Mouse (Mus musculus) hindbrain, embryonic 10.5 days (tissue): ENCODE measurements around the gene Prmt7. TPM values are rescaled to one million over a fixed set of nuclear protein-coding genes. Genes with fewer than 3 reads are reported as not detected.

ENCODE experiments used
- DNase-seq: peaks from one replicate; pipeline ENCODE4 v3.0.0-alpha.2; 2017; ENCODE audit warnings: low spot score
- H3K27ac ChIP-seq: fragments of 300-500 bp; sonication (generic); 2 replicates; pipeline ENCODE4 v1.5.1; 2016; ENCODE audit warnings: mild to moderate bottlenecking, moderate library complexity
- H3K27me3 ChIP-seq: fragments of 300-500 bp; sonication (generic); 2 replicates; pipeline ENCODE4 v1.6.1; 2016; ENCODE audit warnings: mild to moderate bottlenecking; ENCODE audit not compliant: poor library complexity, insufficient read depth, severe bottlenecking
- H3K36me3 ChIP-seq: fragments of 300-500 bp; sonication (generic); 2 replicates; pipeline ENCODE4 v1.6.1; 2016; ENCODE audit warnings: mild to moderate bottlenecking, moderate library complexity
- H3K4me1 ChIP-seq: fragments of 300-500 bp; sonication (generic); replicated peaks from 2 replicates; pipeline ENCODE4 v1.6.1; 2016; ENCODE audit warnings: mild to moderate bottlenecking
- H3K4me3 ChIP-seq: fragments of 300-500 bp; sonication (generic); 2 replicates; pipeline ENCODE4 v1.5.1; 2016; ENCODE audit warnings: mild to moderate bottlenecking, moderate library complexity
- H3K9me3 ChIP-seq: fragments of 300-500 bp; sonication (generic); 2 replicates; pipeline ENCODE4 v1.6.1; 2016; ENCODE audit warnings: mild to moderate bottlenecking, moderate library complexity
- WGBS: fragments of 180-500 bp; shearing (Covaris S2); methylation state at CpG from one replicate; pipeline ENCODE4 v1.1.7; 2016; 5-methylcytosine and 5-hydroxymethylcytosine counted together
- polyA plus RNA-seq: library from polyadenylated mRNA; unstranded; fragments of >200 nt; fragmentation: Nextera tagmentation; extraction: Ambion mirVana; gene quantifications from 2 replicates; pipeline ENCODE4 v1.2.1, GENCODE M21; 2016

Prmt7 gene
- 71.1 and 73.6 TPM in 2 replicates for polyA plus RNA-seq

GRCm38 (mm10) chr8:106210821-106211345, at the start of gene Prmt7, which contains the start of gene Slc7a6os:
TSS of gene Prmt7 (plus strand) at chr8:106210936.
TSS of gene Slc7a6os (minus strand) at chr8:106210935.
- WGBS, result under 1% methylated on average over 52 of the region's 52 CpGs

GRCm38 (mm10) chr8:106163251-106163650, 47.5 kb upstream of the Prmt7 start:
- 92% methylated on average over 9 of the region's 9 CpGs for WGBS
- H3K4me3 ChIP-seq, result no peak overlapping the region
- no peaks in the 10 kb centered on the region for H3K27me3 ChIP-seq
- no peak for DNase-seq
- H3K27ac ChIP-seq, result no peak overlapping the region
- peaks cover 58% of the 10 kb centered on the region for H3K36me3 ChIP-seq
- H3K9me3 ChIP-seq, result no peaks in the 10 kb centered on the region
- no peaks in the 10 kb centered on the region; the same call in 1 of the 2 replicates for H3K4me1 ChIP-seq

More at GRCm38 (mm10) chr8:106210821-106211345, at the start of gene Prmt7, which contains the start of gene Slc7a6os:
- peak; percentile 93 for DNase-seq
- no peaks in the 10 kb centered on the region for H3K9me3 ChIP-seq
- peaks cover 24% of the 10 kb centered on the region for H3K4me1 ChIP-seq
- peaks cover 65% of the 10 kb centered on the region for H3K36me3 ChIP-seq
- peak within 1 kb of the TSS; percentile 96 for H3K4me3 ChIP-seq
- H3K27me3 ChIP-seq, result no peaks in the 10 kb centered on the region
- peak within 1 kb of the TSS; percentile 95 for H3K27ac ChIP-seq

DNA sequence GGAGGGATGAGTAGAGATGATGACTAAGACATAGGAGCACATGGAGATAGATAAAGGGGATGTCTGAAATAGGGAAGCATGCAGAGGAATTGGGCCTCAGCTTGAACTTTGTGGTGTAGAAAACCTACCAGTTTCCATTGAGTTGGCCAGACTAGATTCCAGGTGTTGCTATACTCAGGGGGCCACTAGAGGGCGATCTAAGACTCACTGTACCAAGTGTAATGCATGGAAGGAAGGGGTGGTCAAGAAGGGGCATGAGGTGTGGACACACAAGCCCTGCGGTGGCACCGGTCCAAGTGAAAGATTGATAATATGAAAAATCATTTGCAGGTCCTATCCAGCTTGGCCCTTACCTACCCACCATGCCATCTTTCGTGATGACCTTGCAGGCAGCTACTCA, 45.3 kb upstream of the Prmt7 start:
- Histone ChIP-seq H3K4me1 (peaks cover 14% of the 10 kb centered on the region), H3K27ac (no peak overlapping the region), H3K9me3 (no peaks in the 10 kb centered on the region), H3K27me3 (no peaks in the 10 kb centered on the region), H3K36me3 (peaks cover 47% of the 10 kb centered on the region), H3K4me3 (no peak overlapping the region)
- DNase-seq, result peak; percentile 64
- 53% methylated on average over 4 of the region's 4 CpGs for WGBS

DNA sequence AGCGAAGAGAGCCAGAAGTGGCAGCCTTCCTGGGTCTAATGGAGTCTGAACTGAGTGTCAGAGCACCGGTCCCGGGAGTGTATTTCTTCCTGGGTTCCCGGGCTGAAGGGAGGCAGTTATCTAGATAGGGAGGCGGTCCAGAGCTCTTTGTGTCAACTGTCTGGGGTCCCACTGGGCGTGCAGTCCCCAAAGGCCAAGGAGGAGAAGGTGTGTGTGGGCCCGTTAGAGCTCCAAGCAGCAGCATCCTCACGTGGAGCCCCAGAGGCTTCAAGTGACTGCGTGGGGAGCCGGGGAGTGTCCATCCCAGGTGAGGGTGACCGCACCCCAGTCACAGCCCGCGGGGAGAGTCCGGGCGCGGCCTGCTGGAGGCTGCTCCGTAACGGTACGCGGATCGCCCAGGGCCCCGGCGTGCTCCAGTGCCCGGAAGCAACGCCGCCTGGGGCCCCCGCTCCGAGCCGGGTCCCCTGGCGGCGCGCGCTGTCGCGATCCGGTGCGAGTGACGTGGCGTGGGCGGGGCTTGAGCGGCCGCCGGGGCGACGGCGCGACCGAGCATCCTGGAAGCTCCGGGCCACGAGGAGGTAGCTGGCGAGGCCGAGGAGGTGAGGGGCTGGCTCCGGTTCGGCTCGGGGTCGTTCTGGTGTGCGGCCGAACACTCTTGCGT, 42.2 kb upstream of the Prmt7 start, which contains the start of gene Slc7a6:
TSS of gene Slc7a6 (plus strand) at position 502 of the 661 bp plus-strand sequence.
- peak within 1 kb of the TSS; percentile 94 for H3K4me3 ChIP-seq
- under 1% methylated on average over 59 of the region's 59 CpGs for whole genome bisulfite sequencing
- no peaks in the 10 kb centered on the region for H3K27me3 ChIP-seq
- peaks cover 25% of the 10 kb centered on the region for H3K36me3 ChIP-seq
- peak; percentile 84 for DNase-seq
- peaks cover 14% of the 10 kb centered on the region for H3K4me1 ChIP-seq
- H3K27ac ChIP-seq, result peak within 1 kb of the TSS; percentile 97
- no peaks in the 10 kb centered on the region for H3K9me3 ChIP-seq

DNA sequence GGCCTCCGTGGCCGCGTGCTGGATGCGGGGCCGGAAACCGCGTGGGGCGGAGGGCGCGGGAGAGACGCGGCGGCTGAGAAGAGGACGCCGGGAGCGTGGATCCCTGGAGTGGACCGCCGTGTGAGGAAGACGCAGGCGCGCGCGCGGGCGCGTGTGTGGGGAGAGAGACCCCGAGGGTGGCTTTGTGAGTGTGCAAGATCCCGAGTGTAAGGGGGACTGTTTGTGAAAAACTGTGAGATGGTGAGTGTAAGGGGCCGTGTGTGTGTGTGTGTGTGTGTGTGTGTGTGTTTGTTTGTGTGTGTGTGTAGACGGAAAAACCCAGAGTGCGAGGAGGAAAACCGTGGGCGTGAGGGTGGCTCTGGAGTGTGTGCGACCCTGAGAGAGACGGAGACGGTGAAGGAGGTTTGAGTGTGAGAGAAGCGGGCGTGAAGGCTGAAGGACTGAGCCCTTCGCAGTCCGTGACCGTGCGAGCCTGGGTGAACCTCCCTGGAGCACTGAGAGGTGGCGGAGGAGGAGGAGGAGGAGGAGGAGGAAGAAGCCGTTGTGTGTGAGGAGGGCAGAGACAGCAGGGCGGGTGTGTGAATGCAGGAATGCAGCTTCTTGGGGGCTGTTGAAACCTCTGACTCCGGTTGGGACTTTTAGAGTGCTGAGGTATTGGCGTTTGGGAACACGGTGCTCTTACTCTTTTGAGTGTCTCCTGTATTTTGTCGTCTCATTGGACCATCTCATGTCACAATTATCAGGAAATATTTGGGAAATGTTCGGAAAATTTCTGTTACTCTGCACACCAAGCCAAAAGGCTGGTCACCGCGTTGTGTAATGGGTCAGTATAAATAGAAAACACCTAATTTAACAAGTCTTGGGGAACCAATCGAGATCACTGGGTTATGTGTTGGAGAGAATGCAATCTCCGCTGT, 41.5 kb upstream of the Prmt7 start:
- Histone ChIP-seq H3K4me1 (peaks cover 14% of the 10 kb centered on the region), H3K27ac (peak overlapping the region; percentile 97), H3K9me3 (no peaks in the 10 kb centered on the region), H3K4me3 (peak overlapping the region; percentile 94), H3K27me3 (no peaks in the 10 kb centered on the region), H3K36me3 (peaks cover 17% of the 10 kb centered on the region)
- DNase-seq, result peak; percentile 66
- WGBS, result 3% methylated on average over 54 of the region's 54 CpGs

DNA sequence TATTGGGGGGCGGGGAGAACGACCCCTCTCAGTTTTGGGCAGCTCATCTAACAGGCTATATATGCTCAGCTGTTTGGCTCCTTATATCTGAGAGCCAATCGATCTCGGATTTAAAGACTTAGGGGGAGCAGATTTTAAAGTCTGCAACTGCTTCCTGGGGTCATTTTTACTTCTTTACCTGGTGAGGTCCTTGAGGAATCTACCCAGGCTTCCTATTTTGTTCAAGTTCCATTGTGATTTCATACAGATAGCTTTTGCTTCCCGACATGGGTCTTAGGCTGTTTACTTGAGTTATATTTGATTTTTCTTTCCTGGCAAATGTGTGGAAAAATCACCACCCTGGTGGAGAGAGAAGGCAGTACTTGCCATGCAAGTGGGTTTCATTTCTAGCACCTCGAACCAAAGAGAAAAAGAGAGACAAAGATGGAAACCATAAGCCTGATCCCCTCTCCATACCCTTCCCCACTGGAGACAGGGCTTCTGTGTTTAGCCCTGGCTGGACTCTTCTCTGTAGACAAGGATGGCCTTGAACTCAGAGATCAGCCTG, 40.7 kb upstream of the Prmt7 start:
- H3K27ac ChIP-seq, result peak overlapping the region; percentile 97; the same call in 1 of the 2 replicates
- DNase-seq, result no peak
- H3K4me3 ChIP-seq, result peak overlapping the region; percentile 94
- WGBS, result 51% methylated on average over 6 of the region's 6 CpGs
- H3K9me3 ChIP-seq, result no peaks in the 10 kb centered on the region
- no peaks in the 10 kb centered on the region for H3K27me3 ChIP-seq
- peaks cover 13% of the 10 kb centered on the region for H3K36me3 ChIP-seq
- peaks cover 14% of the 10 kb centered on the region for H3K4me1 ChIP-seq

- Histone ChIP-seq H3K4me1 (peaks cover 25% of the 10 kb centered on the region), H3K27ac (no peak overlapping the region), H3K4me3 (no peak overlapping the region), H3K9me3 (no peaks in the 10 kb centered on the region), H3K27me3 (no peaks in the 10 kb centered on the region), H3K36me3 (peaks cover 8% of the 10 kb centered on the region)
- no peak for DNase-seq
- 90% methylated on average over 3 of the region's 3 CpGs for WGBS
These were observed 37.2 kb upstream of the Prmt7 start for GRCm38 (mm10) chr8:106173566-106173965.

GRCm38 (mm10) chr8:106176891-106177290, 33.8 kb upstream of the Prmt7 start:
- Histone ChIP-seq H3K4me1 (peaks cover 12% of the 10 kb centered on the region), H3K27ac (no peak overlapping the region), H3K27me3 (no peaks in the 10 kb centered on the region), H3K4me3 (no peak overlapping the region), H3K9me3 (no peaks in the 10 kb centered on the region), H3K36me3 (peaks cover 27% of the 10 kb centered on the region)
- 56% methylated on average over 1 of the region's 1 CpGs for WGBS
- DNase-seq, result no peak

DNA sequence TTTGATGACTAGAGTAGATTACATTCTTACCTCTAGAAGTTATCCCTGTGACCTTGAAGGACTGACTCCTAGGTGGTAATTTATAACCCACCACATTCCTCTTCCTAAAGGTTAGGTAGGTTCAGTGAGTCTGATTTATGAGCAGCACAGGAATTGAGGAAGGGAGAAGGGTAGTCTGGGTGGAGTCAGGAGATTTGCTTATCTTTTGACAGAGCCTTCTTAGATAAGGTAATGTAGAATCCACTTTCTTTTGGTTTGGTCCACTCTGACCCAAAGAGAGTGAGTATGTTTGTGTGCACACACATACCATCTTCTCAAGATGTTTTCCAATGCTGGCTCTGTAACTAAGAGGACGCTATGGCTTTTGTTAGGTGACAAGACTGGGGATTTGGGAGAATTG, 33.1 kb upstream of the Prmt7 start:
- Histone ChIP-seq H3K4me3 (no peak overlapping the region), H3K27ac (no peak overlapping the region), H3K9me3 (no peaks in the 10 kb centered on the region), H3K36me3 (peaks cover 34% of the 10 kb centered on the region), H3K27me3 (no peaks in the 10 kb centered on the region), H3K4me1 (peaks cover 12% of the 10 kb centered on the region)
- DNase-seq, result no peak
- WGBS, result 90% methylated on average over 1 of the region's 1 CpGs

DNA sequence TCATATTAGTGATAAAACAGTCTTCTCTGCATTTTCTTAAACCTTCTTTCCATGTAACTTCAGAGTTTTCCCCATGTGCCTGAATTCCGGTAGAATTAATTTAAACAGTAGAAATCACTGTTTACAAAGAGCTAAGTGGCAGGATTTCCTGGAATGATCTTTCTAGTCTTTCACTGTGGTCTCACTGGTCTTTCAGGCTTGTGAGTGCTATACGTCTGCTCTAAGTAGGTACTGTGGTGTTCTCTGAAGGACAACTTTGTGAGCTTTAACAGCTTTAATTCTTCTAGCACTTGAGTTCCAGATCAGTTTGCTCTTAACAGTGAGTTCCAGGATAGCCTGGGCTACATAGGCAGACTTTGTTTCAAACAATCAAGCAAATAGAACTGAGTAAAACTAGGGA, 32.3 kb upstream of the Prmt7 start:
- WGBS, result 90% methylated on average over 2 of the region's 2 CpGs
- no peak for DNase-seq
- H3K36me3 ChIP-seq, result peaks cover 35% of the 10 kb centered on the region
- no peak overlapping the region for H3K4me3 ChIP-seq
- H3K9me3 ChIP-seq, result no peaks in the 10 kb centered on the region
- no peak overlapping the region for H3K27ac ChIP-seq
- H3K4me1 ChIP-seq, result peaks cover 12% of the 10 kb centered on the region
- no peaks in the 10 kb centered on the region for H3K27me3 ChIP-seq

DNA sequence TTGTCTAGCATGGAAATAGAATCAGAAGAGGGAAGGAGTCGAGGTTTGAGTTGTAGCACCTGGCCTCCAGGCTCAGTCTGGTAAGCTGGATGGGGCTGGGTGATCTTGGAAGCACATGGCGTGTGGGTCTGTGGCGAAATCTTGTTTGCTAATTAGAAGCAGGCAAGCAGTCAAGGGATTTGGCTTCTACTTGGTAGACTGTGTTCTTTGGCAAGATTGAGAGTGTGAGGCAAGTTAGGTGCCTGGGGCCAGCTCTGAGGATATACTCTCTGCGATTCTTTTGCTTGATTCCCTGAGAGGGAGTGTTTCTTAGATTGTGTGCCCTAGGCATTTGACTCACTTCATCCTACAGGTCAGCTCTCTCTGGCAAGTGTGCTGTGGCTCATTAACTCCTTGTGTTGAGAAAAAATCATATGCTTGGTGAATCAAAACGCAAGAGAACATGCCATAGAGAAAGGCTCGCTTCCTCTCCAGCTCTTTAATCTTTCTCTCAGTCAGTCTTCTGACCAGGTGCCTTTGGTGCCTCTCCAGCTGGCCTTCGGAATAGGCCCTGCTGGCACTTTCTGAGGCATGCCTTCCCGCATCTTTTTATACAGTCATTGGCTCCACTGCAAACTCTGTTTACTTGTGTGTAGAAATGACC, 25.0 kb upstream of the Prmt7 start:
- 92% methylated on average over 8 of the region's 8 CpGs for WGBS
- H3K4me1 ChIP-seq, result no peaks in the 10 kb centered on the region
- H3K36me3 ChIP-seq, result peaks cover 91% of the 10 kb centered on the region
- H3K27me3 ChIP-seq, result no peaks in the 10 kb centered on the region
- no peaks in the 10 kb centered on the region for H3K9me3 ChIP-seq
- no peak overlapping the region for H3K27ac ChIP-seq
- H3K4me3 ChIP-seq, result no peak overlapping the region
- no peak for DNase-seq

DNA sequence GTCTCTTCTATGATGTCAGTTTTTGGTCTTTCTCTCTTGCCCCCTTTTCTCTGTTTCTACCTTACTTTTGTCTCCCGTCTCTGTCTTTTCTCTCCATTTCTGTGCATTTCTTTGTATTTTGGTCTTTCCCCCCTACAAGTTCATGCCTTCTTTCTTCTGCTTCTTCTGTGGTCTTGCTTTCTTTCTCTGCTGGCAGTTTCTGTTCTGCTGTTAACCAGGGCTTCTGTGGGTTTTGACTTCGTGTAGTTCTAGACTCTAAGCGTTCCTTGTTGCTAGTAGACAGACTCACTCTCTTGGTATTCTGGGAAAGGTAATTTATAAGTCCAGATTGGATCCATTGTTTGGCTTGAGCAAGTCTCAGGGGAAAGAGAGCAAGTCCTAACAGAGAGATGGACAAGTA, 24.3 kb upstream of the Prmt7 start:
- H3K27me3 ChIP-seq, result no peaks in the 10 kb centered on the region
- 95% methylated on average over 3 of the region's 3 CpGs for WGBS
- H3K4me3 ChIP-seq, result no peak overlapping the region
- H3K9me3 ChIP-seq, result no peaks in the 10 kb centered on the region
- no peak overlapping the region for H3K27ac ChIP-seq
- H3K36me3 ChIP-seq, result peaks cover 93% of the 10 kb centered on the region
- no peaks in the 10 kb centered on the region for H3K4me1 ChIP-seq
- no peak for DNase-seq
